Mouse (Mus musculus) heart, postnatal 0 days (tissue): ENCODE data around the gene Nav1. TPM values are rescaled to one million over a fixed set of nuclear protein-coding genes. Genes with fewer than 3 reads are reported as not detected.

Experiments
- ATAC-seq: fragments of 200-750 bp; cut with Nextera tagmentation; 2 replicates; pipeline ENCODE4 v1.8.0; 2017; ENCODE audit warnings: low read depth, moderate number of reproducible peaks, moderate library complexity; ENCODE audit not compliant: insufficient read depth
- DNase-seq: peaks from one replicate; pipeline ENCODE4 v3.0.0-alpha.2; 2016; ENCODE audit warnings: low spot score
- H3K27ac ChIP-seq: fragments of 300-500 bp; sonication (generic); 2 replicates; pipeline ENCODE4 v1.5.1; 2014; ENCODE audit warnings: low read depth, mild to moderate bottlenecking
- H3K27me3 ChIP-seq: fragments of 300-500 bp; sonication (generic); 2 replicates; pipeline ENCODE4 v1.6.1; 2014; ENCODE audit warnings: low read length, mixed read lengths; ENCODE audit not compliant: control insufficient read depth, insufficient read depth
- H3K36me3 ChIP-seq: fragments of 300-500 bp; sonication (generic); replicated peaks from 2 replicates; pipeline ENCODE4 v1.6.1; 2014; ENCODE audit warnings: low read length, mixed read lengths; ENCODE audit not compliant: control insufficient read depth, insufficient read depth
- H3K4me1 ChIP-seq: fragments of 300-500 bp; sonication (generic); 2 replicates; pipeline ENCODE4 v1.6.1; 2014; ENCODE audit warnings: antibody characterized with exemption; ENCODE audit not compliant: control insufficient read depth, insufficient read depth
- H3K4me2 ChIP-seq: fragments of 300-500 bp; sonication (generic); 2 replicates; pipeline ENCODE4 v1.6.1; 2014; ENCODE audit warnings: low read depth, mild to moderate bottlenecking, low read length, moderate library complexity
- H3K4me3 ChIP-seq: fragments of 300-500 bp; sonication (generic); 2 replicates; pipeline ENCODE4 v1.5.1; 2014; ENCODE audit warnings: low read depth, low read length
- H3K9ac ChIP-seq: fragments of 300-500 bp; sonication (generic); replicated peaks from 2 replicates; pipeline ENCODE4 v1.6.1; 2014; ENCODE audit warnings: low read depth, low read length, mixed read lengths
- H3K9me3 ChIP-seq: fragments of 300-500 bp; sonication (generic); replicated peaks from 2 replicates; pipeline ENCODE4 v1.6.1; 2016; ENCODE audit warnings: low read length; ENCODE audit not compliant: control insufficient read depth
- CTCF ChIP-seq: IDR thresholded peaks from 2 replicates; pipeline ENCODE4 v1.5.1; 2016; ENCODE audit warnings: antibody characterized with exemption, control low read depth, low read depth
- EP300 ChIP-seq: IDR thresholded peaks from 2 replicates; pipeline ENCODE4 v1.6.1; 2016; ENCODE audit warnings: antibody characterized with exemption, low read depth
- WGBS: fragments of 180-500 bp; shearing (Covaris S2); extraction: QIAGEN DNeasy Blood & Tissue Kit; methylation state at CpG from one replicate; pipeline ENCODE4 v1.1.7; 2014; 5-methylcytosine and 5-hydroxymethylcytosine counted together
- polyA plus RNA-seq: library from polyadenylated mRNA; unstranded; fragments of >200 nt; fragmentation: Nextera tagmentation; extraction: Ambion mirVana; gene quantifications from 2 replicates; pipeline ENCODE4 v1.2.1, GENCODE M21; 2015
- total RNA-seq: library from RNA; depleted of rRNA; stranded (reverse); fragments of >200 nt; gene quantifications from 2 replicates; pipeline ENCODE4 v1.2.3, GENCODE M21; 2014; ENCODE audit warnings: low replicate concordance

Gene Nav1
- total and polyA plus RNA-seq, 2 experiments from 2014 or later, result 10.3 to 29.9 TPM

- Histone ChIP-seq H3K4me2 (no peak overlapping the region), H3K27ac (no peak overlapping the region), H3K9ac (no peak overlapping the region), H3K27me3 (no peaks in the 10 kb centered on the region), H3K4me3 (no peak overlapping the region), H3K36me3 (no peaks in the 10 kb centered on the region; the same call in 1 of the 2 replicates), H3K9me3 (no peaks in the 10 kb centered on the region), H3K4me1 (peaks cover 35% of the 10 kb centered on the region)
- WGBS, result 58% methylated on average over 2 of the region's 2 CpGs
- DNase-seq (peak; percentile 71), ATAC-seq (no peak)
- TF ChIP-seq CTCF, result no peak
- TF ChIP-seq EP300, result no peak
Observed at GRCm38 (mm10) chr1:135536326-135536725, 70.8 kb downstream of the Nav1 start.

GRCm38 (mm10) chr1:135535256-135535655 lies 71.8 kb downstream of the Nav1 start:
- TF ChIP-seq CTCF (no peak), EP300 (no peak)
- Histone ChIP-seq H3K27me3 (no peaks in the 10 kb centered on the region), H3K4me2 (no peak overlapping the region), H3K4me3 (no peak overlapping the region), H3K4me1 (peaks cover 36% of the 10 kb centered on the region), H3K9me3 (no peaks in the 10 kb centered on the region), H3K27ac (peak overlapping the region; percentile 44), H3K9ac (no peak overlapping the region), H3K36me3 (no peaks in the 10 kb centered on the region; the same call in 1 of the 2 replicates)
- WGBS, result 26% methylated on average over 4 of the region's 4 CpGs
- no peak for DNase-seq
- no peak for ATAC-seq

GRCm38 (mm10) chr1:135534782-135535181 lies 72.3 kb downstream of the Nav1 start:
- Histone ChIP-seq H3K36me3 (no peaks in the 10 kb centered on the region; the same call in 1 of the 2 replicates), H3K27me3 (no peaks in the 10 kb centered on the region), H3K4me1 (peaks cover 36% of the 10 kb centered on the region), H3K4me2 (no peak overlapping the region), H3K9ac (no peak overlapping the region), H3K9me3 (no peaks in the 10 kb centered on the region), H3K4me3 (no peak overlapping the region), H3K27ac (peak overlapping the region; percentile 44)
- TF ChIP-seq CTCF (no peak), EP300 (no peak)
- DNase-seq, result no peak
- ATAC-seq, result no peak
- 67% methylated on average over 4 of the region's 4 CpGs for WGBS

- Histone ChIP-seq H3K4me2 (no peak overlapping the region), H3K9ac (no peak overlapping the region), H3K27ac (no peak overlapping the region), H3K27me3 (no peaks in the 10 kb centered on the region), H3K36me3 (no peaks in the 10 kb centered on the region; the same call in 1 of the 2 replicates), H3K4me3 (no peak overlapping the region), H3K4me1 (peaks cover 35% of the 10 kb centered on the region), H3K9me3 (no peaks in the 10 kb centered on the region)
- no peak for TF ChIP-seq CTCF
- WGBS, result 86% methylated on average over 4 of the region's 4 CpGs
- ATAC-seq (no peak), DNase-seq (no peak)
Observed at GRCm38 (mm10) chr1:135534070-135534469, 73.0 kb downstream of the Nav1 start.

- Histone ChIP-seq H3K9ac (no peak overlapping the region), H3K27me3 (no peaks in the 10 kb centered on the region), H3K27ac (no peak overlapping the region), H3K9me3 (no peaks in the 10 kb centered on the region), H3K4me1 (peaks cover 26% of the 10 kb centered on the region), H3K36me3 (peaks cover 8% of the 10 kb centered on the region), H3K4me2 (no peak overlapping the region), H3K4me3 (no peak overlapping the region)
- WGBS, result 92% methylated on average over 23 of the region's 23 CpGs
- no peak for TF ChIP-seq EP300
- TF ChIP-seq CTCF, result no peak
- DNase-seq (no peak), ATAC-seq (no peak)
Observed at GRCm38 (mm10) chr1:135532383-135532782, 74.7 kb downstream of the Nav1 start.

- Histone ChIP-seq H3K27me3 (no peaks in the 10 kb centered on the region), H3K9ac (no peak overlapping the region), H3K27ac (no peak overlapping the region), H3K4me1 (peaks cover 26% of the 10 kb centered on the region), H3K36me3 (peaks cover 8% of the 10 kb centered on the region), H3K4me3 (no peak overlapping the region), H3K9me3 (no peaks in the 10 kb centered on the region), H3K4me2 (no peak overlapping the region)
- no peak for DNase-seq
- TF ChIP-seq EP300 (no peak), CTCF (no peak)
- 73% methylated on average over 6 of the region's 6 CpGs for WGBS
- no peak for ATAC-seq
Observed at GRCm38 (mm10) chr1:135531981-135532380, 75.1 kb downstream of the Nav1 start.
